Mouse (Mus musculus): ENCODE results near the gene Mettl8. TPM values are rescaled to one million over a fixed set of nuclear protein-coding genes. Genes with fewer than 3 reads are reported as not detected.

The Mettl8 gene
- polyA plus RNA-seq, 1 experiment, result not detected

GRCm38 (mm10) chr2:71046151-71046550 lies 9.2 kb downstream of the Mettl8 start:
- no peaks in the 10 kb centered on the region; the same call in 1 of the 2 replicates for H3K4me1 ChIP-seq (ENCODE audit: control insufficient read depth, insufficient read depth, low read length)
- 61% methylated on average over 6 of the region's 6 CpGs for WGBS
- H3K4me3 ChIP-seq (ENCODE audit: insufficient read depth, low read depth, low read length), result no peak overlapping the region
- H3K27ac ChIP-seq (ENCODE audit: insufficient read depth, low read depth, low read length), result no peak overlapping the region
- no peak for TF ChIP-seq POLR2A (IDR thresholded peaks at IDR 0.05; ENCODE audit: insufficient read depth, low read depth, low read length)
- no peak for TF ChIP-seq CTCF (IDR thresholded peaks at IDR 0.05; ENCODE audit: insufficient read depth, low read depth, low read length)

- H3K4me3 ChIP-seq (ENCODE audit: insufficient read depth, low read depth, low read length), result peak overlapping the region; percentile 26; the same call in 1 of the 2 replicates
- peaks cover 3% of the 10 kb centered on the region for H3K4me1 ChIP-seq (ENCODE audit: control insufficient read depth, insufficient read depth, low read length)
- TF ChIP-seq POLR2A (IDR thresholded peaks at IDR 0.05; ENCODE audit: insufficient read depth, low read depth, low read length) (no peak), CTCF (IDR thresholded peaks at IDR 0.05; ENCODE audit: insufficient read depth, low read depth, low read length) (peak; percentile 74)
- H3K27ac ChIP-seq (ENCODE audit: insufficient read depth, low read depth, low read length), result peak overlapping the region; percentile 63; the same call in 1 of the 2 replicates
- WGBS, result 30% methylated on average over 11 of the region's 11 CpGs
Measured at GRCm38 (mm10) chr2:71039522-71040121, 15.8 kb downstream of the Mettl8 start.

- H3K4me3 ChIP-seq (ENCODE audit: insufficient read depth, low read depth, low read length), result no peak overlapping the region
- 90% methylated on average over 6 of the region's 6 CpGs for WGBS
- H3K4me1 ChIP-seq (ENCODE audit: control insufficient read depth, insufficient read depth, low read length), result peaks cover 10% of the 10 kb centered on the region
- TF ChIP-seq POLR2A (IDR thresholded peaks at IDR 0.05; ENCODE audit: insufficient read depth, low read depth, low read length) (no peak), CTCF (IDR thresholded peaks at IDR 0.05; ENCODE audit: insufficient read depth, low read depth, low read length) (no peak)
- H3K27ac ChIP-seq (ENCODE audit: insufficient read depth, low read depth, low read length), result no peak overlapping the region
Measured at GRCm38 (mm10) chr2:71037447-71037846, 17.9 kb downstream of the Mettl8 start.

- WGBS, result 33% methylated on average over 8 of the region's 8 CpGs
Measured at GRCm38 (mm10) chr2:71033987-71034386, 21.4 kb downstream of the Mettl8 start.

GRCm38 (mm10) chr2:71033014-71033413 lies 22.4 kb downstream of the Mettl8 start:
- 93% methylated on average over 4 of the region's 4 CpGs for WGBS
- TF ChIP-seq POLR2A (IDR thresholded peaks at IDR 0.05; ENCODE audit: insufficient read depth, low read depth, low read length) (no peak), CTCF (IDR thresholded peaks at IDR 0.05; ENCODE audit: insufficient read depth, low read depth, low read length) (no peak)
- H3K4me3 ChIP-seq (ENCODE audit: insufficient read depth, low read depth, low read length), result no peak overlapping the region
- H3K27ac ChIP-seq (ENCODE audit: insufficient read depth, low read depth, low read length), result no peak overlapping the region
- H3K4me1 ChIP-seq (ENCODE audit: control insufficient read depth, insufficient read depth, low read length), result peaks cover 6% of the 10 kb centered on the region

More at GRCm38 (mm10) chr2:71033987-71034386, 21.4 kb downstream of the Mettl8 start:
- Histone ChIP-seq H3K4me1 (ENCODE audit: control insufficient read depth, insufficient read depth, low read length) (peaks cover 6% of the 10 kb centered on the region), H3K27ac (ENCODE audit: insufficient read depth, low read depth, low read length) (peak overlapping the region; percentile 55; the same call in 1 of the 2 replicates), H3K4me3 (ENCODE audit: insufficient read depth, low read depth, low read length) (no peak overlapping the region)
- TF ChIP-seq POLR2A (IDR thresholded peaks at IDR 0.05; ENCODE audit: insufficient read depth, low read depth, low read length) (no peak), CTCF (IDR thresholded peaks at IDR 0.05; ENCODE audit: insufficient read depth, low read depth, low read length) (no peak)

- no peak overlapping the region for H3K27ac ChIP-seq (ENCODE audit: insufficient read depth, low read depth, low read length)
- H3K4me3 ChIP-seq (ENCODE audit: insufficient read depth, low read depth, low read length), result no peak overlapping the region
- TF ChIP-seq CTCF (IDR thresholded peaks at IDR 0.05; ENCODE audit: insufficient read depth, low read depth, low read length) (no peak), POLR2A (IDR thresholded peaks at IDR 0.05; ENCODE audit: insufficient read depth, low read depth, low read length) (no peak)
- WGBS, result 65% methylated on average over 18 of the region's 18 CpGs
- peaks cover 6% of the 10 kb centered on the region for H3K4me1 ChIP-seq (ENCODE audit: control insufficient read depth, insufficient read depth, low read length)
Measured at GRCm38 (mm10) chr2:71031973-71032794, 23.2 kb downstream of the Mettl8 start.

GRCm38 (mm10) chr2:71030663-71031062 lies 24.7 kb downstream of the Mettl8 start:
- no peak overlapping the region for H3K27ac ChIP-seq (ENCODE audit: insufficient read depth, low read depth, low read length)
- H3K4me1 ChIP-seq (ENCODE audit: control insufficient read depth, insufficient read depth, low read length), result peaks cover 9% of the 10 kb centered on the region
- WGBS, result 97% methylated on average over 2 of the region's 2 CpGs
- no peak overlapping the region for H3K4me3 ChIP-seq (ENCODE audit: insufficient read depth, low read depth, low read length)
- no peak for TF ChIP-seq POLR2A (IDR thresholded peaks at IDR 0.05; ENCODE audit: insufficient read depth, low read depth, low read length)
- TF ChIP-seq CTCF (IDR thresholded peaks at IDR 0.05; ENCODE audit: insufficient read depth, low read depth, low read length), result no peak

GRCm38 (mm10) chr2:71027631-71028030 lies 27.8 kb downstream of the Mettl8 start:
- 98% methylated on average over 9 of the region's 9 CpGs for WGBS
- H3K4me1 ChIP-seq (ENCODE audit: control insufficient read depth, insufficient read depth, low read length), result peaks cover 7% of the 10 kb centered on the region
- no peak overlapping the region for H3K27ac ChIP-seq (ENCODE audit: insufficient read depth, low read depth, low read length)
- no peak for TF ChIP-seq CTCF (IDR thresholded peaks at IDR 0.05; ENCODE audit: insufficient read depth, low read depth, low read length)
- TF ChIP-seq POLR2A (IDR thresholded peaks at IDR 0.05; ENCODE audit: insufficient read depth, low read depth, low read length), result no peak
- no peak overlapping the region for H3K4me3 ChIP-seq (ENCODE audit: insufficient read depth, low read depth, low read length)

- Histone ChIP-seq H3K4me3 (ENCODE audit: insufficient read depth, low read depth, low read length) (no peak overlapping the region), H3K4me1 (ENCODE audit: control insufficient read depth, insufficient read depth, low read length) (peaks cover 5% of the 10 kb centered on the region), H3K27ac (ENCODE audit: insufficient read depth, low read depth, low read length) (no peak overlapping the region)
- TF ChIP-seq POLR2A (IDR thresholded peaks at IDR 0.05; ENCODE audit: insufficient read depth, low read depth, low read length) (no peak), CTCF (IDR thresholded peaks at IDR 0.05; ENCODE audit: insufficient read depth, low read depth, low read length) (no peak)
- 78% methylated on average over 5 of the region's 5 CpGs for WGBS
Measured at GRCm38 (mm10) chr2:71026787-71027186, 28.6 kb downstream of the Mettl8 start.

Measured in olfactory bulb, adult 2 months (tissue).